Mouse (Mus musculus) cortical plate, adult 2 months (tissue): ENCODE data around the gene Fgfr2. TPM values are rescaled to one million over a fixed set of nuclear protein-coding genes. Genes with fewer than 3 reads are reported as not detected.

Source experiments
- H3K27ac ChIP-seq: fragments of 200-500 bp; 2 replicates; pipeline ENCODE4 v1.5.1; 2012; ENCODE audit warnings: low read length, control low read depth, inconsistent platforms; ENCODE audit not compliant: insufficient read depth
- H3K4me1 ChIP-seq: fragments of 200-500 bp; 2 replicates; pipeline ENCODE4 v1.6.1; 2011; ENCODE audit warnings: low read length; ENCODE audit not compliant: control insufficient read depth, insufficient read depth
- H3K4me3 ChIP-seq: fragments of 200-500 bp; 2 replicates; pipeline ENCODE4 v1.5.1; 2011; ENCODE audit warnings: mild to moderate bottlenecking, low read length, control low read depth; ENCODE audit not compliant: insufficient read depth
- CTCF ChIP-seq: fragments of 200-500 bp; IDR thresholded peaks from 2 replicates; pipeline ENCODE4 v1.5.1; 2011; ENCODE audit warnings: mild to moderate bottlenecking, control low read depth, low read length; ENCODE audit not compliant: insufficient read depth; ENCODE audit errors: extremely low read depth
- POLR2A ChIP-seq: fragments of 200-500 bp; IDR thresholded peaks from 2 replicates; pipeline ENCODE4 v1.6.1; 2011; ENCODE audit warnings: mild to moderate bottlenecking, low read length, control low read depth; ENCODE audit not compliant: insufficient read depth; ENCODE audit errors: extremely low read depth
- polyA plus RNA-seq: library from polyadenylated mRNA; depleted of rRNA; stranded (reverse); fragments of >200 nt; gene quantifications from 2 replicates; pipeline ENCODE4 v1.2.3, GENCODE M21; 2012

The Fgfr2 gene
- polyA plus RNA-seq, 1 experiment, result 50.4 TPM

- no peaks in the 10 kb centered on the region for H3K4me1 ChIP-seq
- no peak for TF ChIP-seq POLR2A
- TF ChIP-seq CTCF, result no peak
- H3K27ac ChIP-seq, result no peak overlapping the region
- H3K4me3 ChIP-seq, result no peak overlapping the region
These were observed 2748.8 kb downstream of the Fgfr2 start for GRCm38 (mm10) chr7:130374311-130374710.

GRCm38 (mm10) chr7:130368827-130369641 lies 2754.1 kb downstream of the Fgfr2 start:
- Histone ChIP-seq H3K27ac (no peak overlapping the region), H3K4me3 (no peak overlapping the region), H3K4me1 (no peaks in the 10 kb centered on the region; the same call in 1 of the 2 replicates)
- TF ChIP-seq CTCF, result no peak
- no peak for TF ChIP-seq POLR2A

GRCm38 (mm10) chr7:130368036-130368826 lies 2754.9 kb downstream of the Fgfr2 start:
- Histone ChIP-seq H3K27ac (no peak overlapping the region), H3K4me3 (no peak overlapping the region), H3K4me1 (no peaks in the 10 kb centered on the region; the same call in 1 of the 2 replicates)
- no peak for TF ChIP-seq POLR2A
- no peak for TF ChIP-seq CTCF

- TF ChIP-seq POLR2A (no peak), CTCF (no peak)
- H3K27ac ChIP-seq, result no peak overlapping the region
These were observed 2755.7 kb downstream of the Fgfr2 start for GRCm38 (mm10) chr7:130367222-130368035.

GRCm38 (mm10) chr7:130365711-130366110 lies 2757.4 kb downstream of the Fgfr2 start:
- TF ChIP-seq CTCF (no peak), POLR2A (no peak)
- Histone ChIP-seq H3K4me3 (no peak overlapping the region), H3K27ac (no peak overlapping the region), H3K4me1 (no peaks in the 10 kb centered on the region; the same call in 1 of the 2 replicates)

More at GRCm38 (mm10) chr7:130367222-130368035, 2755.7 kb downstream of the Fgfr2 start:
- Histone ChIP-seq H3K4me3 (no peak overlapping the region), H3K4me1 (no peaks in the 10 kb centered on the region; the same call in 1 of the 2 replicates)

GRCm38 (mm10) chr7:130340412-130341152 lies 2782.6 kb downstream of the Fgfr2 start:
- TF ChIP-seq POLR2A (no peak), CTCF (no peak)
- H3K4me3 ChIP-seq, result no peak overlapping the region
- H3K27ac ChIP-seq, result no peak overlapping the region
- H3K4me1 ChIP-seq, result no peaks in the 10 kb centered on the region

- Histone ChIP-seq H3K27ac (no peak overlapping the region), H3K4me1 (no peaks in the 10 kb centered on the region), H3K4me3 (no peak overlapping the region)
- TF ChIP-seq POLR2A (no peak), CTCF (no peak)
These were observed 2785.5 kb downstream of the Fgfr2 start for GRCm38 (mm10) chr7:130337601-130338000.

- TF ChIP-seq CTCF (no peak), POLR2A (no peak)
- Histone ChIP-seq H3K4me1 (no peaks in the 10 kb centered on the region), H3K27ac (no peak overlapping the region), H3K4me3 (no peak overlapping the region)
These were observed 2787.6 kb downstream of the Fgfr2 start for GRCm38 (mm10) chr7:130335440-130336051.
